Mouse (Mus musculus) forebrain, embryonic 14.5 days (tissue): ENCODE measurements around the gene Rere. TPM values are rescaled to one million over a fixed set of nuclear protein-coding genes. Genes with fewer than 3 reads are reported as not detected.

ENCODE experiments used
- ATAC-seq: fragments of 200-750 bp; cut with Nextera tagmentation; 2 replicates; pipeline ENCODE4 v1.8.0; 2017; ENCODE audit warnings: mild to moderate bottlenecking, moderate library complexity
- DNase-seq: peaks from one replicate; pipeline ENCODE4 v3.0.0-alpha.2; 2015; ENCODE audit warnings: low spot score
- H3K27ac ChIP-seq: fragments of 300-500 bp; sonication (generic); 2 replicates; pipeline ENCODE4 v1.5.1; 2014; ENCODE audit warnings: low read depth, mild to moderate bottlenecking, control low read depth, low read length, moderate library complexity
- H3K27me3 ChIP-seq: fragments of 300-500 bp; sonication (generic); replicated peaks from 2 replicates; pipeline ENCODE4 v1.6.1; 2014; ENCODE audit warnings: low read length, control low read depth, mixed read lengths; ENCODE audit not compliant: control insufficient read depth, insufficient read depth
- H3K36me3 ChIP-seq: fragments of 300-500 bp; sonication (generic); 2 replicates; pipeline ENCODE4 v1.6.1; 2014; ENCODE audit warnings: low read length, control low read depth; ENCODE audit not compliant: control insufficient read depth, insufficient read depth
- H3K4me1 ChIP-seq: fragments of 300-500 bp; sonication (generic); 2 replicates; pipeline ENCODE4 v1.6.1; 2014; ENCODE audit warnings: antibody characterized with exemption, low read length, control low read depth; ENCODE audit not compliant: control insufficient read depth, insufficient read depth
- H3K4me2 ChIP-seq: fragments of 300-500 bp; sonication (generic); 2 replicates; pipeline ENCODE4 v1.6.1; 2014; ENCODE audit warnings: mild to moderate bottlenecking, control low read depth, low read length
- H3K4me3 ChIP-seq: fragments of 300-500 bp; sonication (generic); 2 replicates; pipeline ENCODE4 v1.5.1; 2014; ENCODE audit warnings: low read depth, low read length, control low read depth
- H3K9ac ChIP-seq: fragments of 300-500 bp; sonication (generic); 2 replicates; pipeline ENCODE4 v1.6.1; 2014; ENCODE audit warnings: mild to moderate bottlenecking, low read length, control low read depth, moderate library complexity
- H3K9me3 ChIP-seq: fragments of 300-500 bp; sonication (generic); replicated peaks from 2 replicates; pipeline ENCODE4 v1.6.1; 2016; ENCODE audit warnings: low read length, control low read depth, mixed read lengths; ENCODE audit not compliant: control insufficient read depth
- WGBS: fragments of 180-500 bp; shearing (Covaris S2); extraction: QIAGEN DNeasy Blood & Tissue Kit; methylation state at CpG from one replicate; pipeline ENCODE4 v1.1.7; 2014; 5-methylcytosine and 5-hydroxymethylcytosine counted together
- polyA plus RNA-seq: library from polyadenylated mRNA; unstranded; fragments of >200 nt; fragmentation: Nextera tagmentation; extraction: Ambion mirVana; gene quantifications from 2 replicates; pipeline ENCODE4 v1.2.1, GENCODE M21; 2014

Rere gene
- polyA plus RNA-seq, 1 experiment from 2014 or later: 21.2 TPM

DNA sequence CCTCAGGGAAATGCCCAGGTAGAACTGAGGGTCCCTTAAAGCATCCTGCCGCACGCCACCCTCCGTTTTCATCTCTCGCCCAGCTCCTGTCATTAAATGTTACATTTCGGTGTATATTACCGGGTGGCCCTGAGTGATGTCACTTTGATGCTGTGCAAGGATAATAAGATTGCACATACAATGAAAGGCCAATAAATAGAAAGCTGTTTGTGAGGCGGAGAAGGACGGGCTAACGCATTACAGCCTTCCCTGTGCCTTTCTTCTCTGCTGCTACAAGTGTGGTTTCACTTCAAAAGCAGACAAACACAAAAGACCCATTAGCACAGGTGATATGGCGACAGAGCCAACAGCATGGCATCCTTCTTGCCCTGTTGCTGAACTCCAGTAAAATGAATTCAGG is 320.0 kb downstream of the Rere start:
- Histone ChIP-seq H3K4me1 (peaks cover 13% of the 10 kb centered on the region), H3K27ac (0 out of 2 replicates have a peak overlapping the region, but pooled peaks have one; percentile 34)
- WGBS: 55% methylated on average over 10 of the region's 10 CpGs

DNA sequence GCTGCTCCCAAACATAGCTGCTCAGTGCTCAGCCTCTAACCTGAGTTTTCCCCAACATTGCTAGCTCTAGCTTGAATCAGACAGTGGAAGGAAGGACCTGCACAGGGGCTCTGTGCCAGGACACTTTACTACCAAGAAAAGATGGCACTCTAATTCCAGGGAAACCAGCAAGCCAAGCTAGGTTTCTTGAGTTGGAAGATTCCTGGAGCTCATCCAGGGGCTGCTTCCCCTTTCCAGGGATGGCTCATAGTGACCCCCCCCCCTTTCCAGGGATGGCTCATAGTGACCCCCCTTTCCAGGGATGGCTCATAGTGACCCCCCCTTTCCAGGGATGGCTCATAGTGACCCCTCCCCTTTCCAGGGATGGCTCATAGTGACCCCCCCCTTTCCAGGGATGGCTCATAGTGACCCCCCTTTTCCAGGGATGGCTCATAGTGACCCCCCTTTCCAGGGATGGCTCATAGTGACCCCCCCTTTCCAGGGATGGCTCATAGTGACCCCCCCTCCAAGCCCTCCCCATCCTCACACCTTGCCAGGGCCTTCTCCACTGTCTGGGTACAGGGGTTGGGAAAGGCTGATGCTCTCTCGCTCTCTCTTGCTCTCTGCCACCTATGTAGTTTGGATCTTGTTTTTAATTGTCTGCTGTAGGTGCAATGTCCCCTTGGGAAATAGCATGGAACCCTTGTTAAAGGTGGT is 322.1 kb downstream of the Rere start:
- ATAC-seq: no peak
- Histone ChIP-seq H3K4me1 (peaks cover 20% of the 10 kb centered on the region), H3K9ac (no peak overlapping the region), H3K4me3 (no peak overlapping the region), H3K27me3 (no peaks in the 10 kb centered on the region), H3K4me2 (no peak overlapping the region), H3K27ac (no peak overlapping the region), H3K9me3 (no peaks in the 10 kb centered on the region), H3K36me3 (no peaks in the 10 kb centered on the region)
- DNase-seq: no peak
- WGBS: 96% methylated on average over 1 of the region's 1 CpGs

More for the DNA sequence above, 320.0 kb downstream of the Rere start:
- peak; percentile 30 for DNase-seq
- Histone ChIP-seq H3K4me3 (no peak overlapping the region), H3K27me3 (no peaks in the 10 kb centered on the region), H3K9ac (no peak overlapping the region), H3K36me3 (no peaks in the 10 kb centered on the region), H3K9me3 (no peaks in the 10 kb centered on the region), H3K4me2 (no peak overlapping the region)
- ATAC-seq: no peak

GRCm38 (mm10) chr4:150605804-150606203 is 324.4 kb downstream of the Rere start:
- ATAC-seq (no peak), DNase-seq (no peak)
- Histone ChIP-seq H3K9ac (no peak overlapping the region; the same call in 1 of the 2 replicates), H3K9me3 (no peaks in the 10 kb centered on the region), H3K4me2 (no peak overlapping the region), H3K4me3 (no peak overlapping the region), H3K27me3 (no peaks in the 10 kb centered on the region), H3K27ac (peak overlapping the region; percentile 81), H3K4me1 (peaks cover 20% of the 10 kb centered on the region), H3K36me3 (no peaks in the 10 kb centered on the region)
- 77% methylated on average over 3 of the region's 3 CpGs for WGBS

DNA sequence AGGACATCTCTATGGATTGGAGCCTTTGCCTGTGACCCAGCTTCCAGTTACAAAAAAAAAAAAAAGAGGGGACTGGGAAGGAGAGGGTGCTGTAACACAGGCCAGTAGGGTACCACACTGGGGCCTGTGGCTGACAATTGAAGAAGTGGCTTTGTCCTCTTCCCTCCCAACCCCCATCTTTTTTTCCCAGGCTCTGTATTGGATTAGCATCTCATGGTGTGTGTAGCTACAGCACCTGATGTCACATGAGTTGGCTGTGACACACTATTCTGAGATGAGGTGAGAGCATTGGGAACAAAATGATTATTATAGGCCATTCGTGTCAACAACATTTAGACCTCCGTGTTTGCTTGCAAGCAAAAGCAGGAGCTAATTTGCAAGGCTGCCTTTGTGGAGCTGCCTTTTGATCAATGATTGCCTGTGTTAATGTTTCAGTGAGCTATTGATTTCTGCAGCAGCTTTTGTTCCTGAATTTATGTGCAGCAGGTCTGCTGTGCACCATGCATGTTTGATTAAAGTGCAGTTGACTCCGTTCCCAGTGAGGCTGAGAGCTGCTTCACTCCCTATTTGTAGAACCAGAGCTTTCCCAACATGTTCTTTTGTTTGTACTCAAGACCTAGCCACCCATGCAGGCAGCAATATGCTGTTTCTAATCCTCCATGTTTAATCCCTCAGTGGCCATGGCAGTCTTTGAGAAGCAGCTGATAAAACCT is 325.2 kb downstream of the Rere start:
- peaks cover 20% of the 10 kb centered on the region for H3K4me1 ChIP-seq
- no peaks in the 10 kb centered on the region for H3K27me3 ChIP-seq
- peak; percentile 82 for DNase-seq
- peak overlapping the region; percentile 81 for H3K27ac ChIP-seq
- WGBS: 10% methylated on average over 3 of the region's 3 CpGs
- peaks cover 4% of the 10 kb centered on the region for H3K36me3 ChIP-seq
- ATAC-seq: peak; percentile 84
- H3K9me3 ChIP-seq: no peaks in the 10 kb centered on the region
- no peak overlapping the region for H3K4me2 ChIP-seq
- no peak overlapping the region; the same call in 1 of the 2 replicates for H3K9ac ChIP-seq
- H3K4me3 ChIP-seq: no peak overlapping the region

GRCm38 (mm10) chr4:150608670-150609069 is 327.2 kb downstream of the Rere start:
- WGBS: 100% methylated on average over 3 of the region's 3 CpGs
- no peak overlapping the region for H3K4me2 ChIP-seq
- no peak overlapping the region for H3K27ac ChIP-seq

DNA sequence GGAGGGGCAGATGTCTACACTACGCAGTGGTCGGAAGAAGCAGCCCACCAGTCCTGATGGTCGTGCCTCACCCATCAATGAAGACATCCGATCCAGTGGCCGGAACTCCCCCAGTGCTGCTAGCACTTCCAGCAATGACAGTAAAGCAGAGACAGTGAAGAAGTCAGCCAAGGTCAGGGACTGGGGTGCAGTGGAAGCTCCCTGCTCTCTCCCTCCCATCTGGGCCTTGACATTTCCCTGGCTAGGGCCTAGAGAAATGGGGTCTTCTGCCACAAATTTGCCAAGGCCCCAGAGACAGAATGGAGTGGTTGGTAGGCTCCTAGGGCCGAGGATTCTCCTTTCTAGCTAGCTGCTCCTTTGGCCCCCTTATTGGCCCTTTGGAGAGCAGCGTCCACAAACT is 332.3 kb downstream of the Rere start:
- Histone ChIP-seq H3K4me1 (no peaks in the 10 kb centered on the region), H3K27ac (no peak overlapping the region), H3K4me3 (no peak overlapping the region), H3K36me3 (peaks cover 75% of the 10 kb centered on the region), H3K9ac (no peak overlapping the region), H3K4me2 (no peak overlapping the region), H3K27me3 (no peaks in the 10 kb centered on the region), H3K9me3 (no peaks in the 10 kb centered on the region)
- ATAC-seq: no peak
- no peak for DNase-seq
- 93% methylated on average over 7 of the region's 7 CpGs for WGBS

More at GRCm38 (mm10) chr4:150608670-150609069, 327.2 kb downstream of the Rere start:
- Histone ChIP-seq H3K4me3 (no peak overlapping the region), H3K27me3 (no peaks in the 10 kb centered on the region), H3K4me1 (peaks cover 20% of the 10 kb centered on the region), H3K36me3 (peaks cover 24% of the 10 kb centered on the region), H3K9ac (no peak overlapping the region), H3K9me3 (no peaks in the 10 kb centered on the region)
- DNase-seq: no peak
- ATAC-seq: no peak

DNA sequence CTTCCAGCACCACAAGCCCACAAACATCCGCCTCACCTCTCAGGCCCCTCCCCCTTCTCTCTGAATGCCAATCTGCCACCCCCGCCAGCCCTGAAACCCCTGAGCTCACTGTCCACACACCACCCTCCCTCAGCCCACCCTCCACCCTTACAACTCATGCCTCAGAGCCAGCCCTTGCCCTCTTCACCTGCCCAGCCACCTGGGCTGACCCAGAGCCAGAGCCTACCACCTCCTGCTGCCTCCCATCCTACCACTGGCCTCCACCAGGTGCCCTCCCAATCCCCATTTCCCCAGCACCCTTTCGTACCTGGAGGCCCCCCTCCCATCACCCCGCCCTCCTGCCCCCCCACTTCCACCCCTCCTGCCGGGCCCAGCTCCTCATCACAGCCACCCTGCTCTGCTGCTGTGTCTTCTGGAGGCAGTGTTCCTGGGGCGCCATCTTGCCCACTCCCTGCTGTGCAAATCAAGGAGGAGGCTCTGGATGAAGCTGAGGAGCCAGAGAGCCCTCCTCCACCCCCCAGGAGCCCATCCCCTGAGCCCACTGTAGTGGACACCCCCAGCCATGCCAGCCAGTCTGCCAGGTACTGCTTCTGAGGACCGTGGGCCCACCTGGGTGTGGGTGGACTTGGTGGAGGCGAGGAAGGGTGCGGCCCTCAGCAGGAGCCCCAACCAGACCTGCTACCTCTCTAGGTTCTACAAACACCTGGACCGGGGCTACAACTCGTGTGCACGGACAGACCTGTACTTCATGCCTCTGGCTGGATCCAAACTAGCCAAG is 334.0 kb downstream of the Rere start:
- H3K27me3 ChIP-seq: no peaks in the 10 kb centered on the region
- WGBS: 91% methylated on average over 12 of the region's 12 CpGs
- H3K9me3 ChIP-seq: no peaks in the 10 kb centered on the region
- H3K36me3 ChIP-seq: peaks cover 89% of the 10 kb centered on the region
- H3K27ac ChIP-seq: no peak overlapping the region
- no peak overlapping the region for H3K4me2 ChIP-seq
- no peak overlapping the region for H3K9ac ChIP-seq
- 0 out of 2 replicates have a peak, but pooled peaks have one; percentile 16 for ATAC-seq
- no peaks in the 10 kb centered on the region for H3K4me1 ChIP-seq
- no peak for DNase-seq
- no peak overlapping the region for H3K4me3 ChIP-seq

DNA sequence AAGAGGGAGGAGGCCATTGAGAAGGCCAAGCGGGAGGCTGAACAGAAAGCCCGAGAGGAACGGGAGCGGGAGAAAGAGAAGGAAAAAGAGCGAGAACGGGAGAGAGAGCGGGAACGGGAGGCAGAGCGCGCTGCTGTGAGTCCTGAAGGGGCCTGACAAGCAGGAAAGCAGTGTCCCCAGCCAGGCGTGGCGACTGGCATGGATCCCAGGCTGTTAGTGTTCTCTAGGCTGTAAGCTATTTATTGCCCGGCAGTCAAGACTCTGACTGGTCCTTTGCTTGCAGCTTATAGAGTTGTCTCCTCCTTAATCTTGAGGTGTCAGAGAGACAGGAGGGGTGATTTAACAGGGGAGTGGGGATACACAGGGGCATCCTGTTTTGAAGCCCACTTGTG is 334.6 kb downstream of the Rere start:
- Histone ChIP-seq H3K27ac (no peak overlapping the region), H3K4me1 (no peaks in the 10 kb centered on the region), H3K36me3 (peaks cover 91% of the 10 kb centered on the region), H3K4me3 (no peak overlapping the region), H3K9me3 (no peaks in the 10 kb centered on the region), H3K27me3 (no peaks in the 10 kb centered on the region), H3K9ac (no peak overlapping the region), H3K4me2 (no peak overlapping the region)
- ATAC-seq (no peak), DNase-seq (peak; percentile 33)
- WGBS: 75% methylated on average over 13 of the region's 13 CpGs
